Mouse (Mus musculus): ENCODE measurements around the gene Itgb6. TPM values are rescaled to one million over a fixed set of nuclear protein-coding genes. Genes with fewer than 3 reads are reported as not detected.
A peak's percentile ranks its signal among the peaks of the same experiment; 100 is the strongest.

Gene Itgb6
- polyA plus RNA-seq, 1 experiment from 2014 or later: 1.4 TPM

- Histone ChIP-seq H3K4me3 (no peak overlapping the region), H3K36me3 (replicated peaks) (no peaks in the 10 kb centered on the region), H3K4me1 (no peaks in the 10 kb centered on the region; the same call in 1 of the 2 replicates), H3K27ac (replicated peaks) (no peak overlapping the region), H3K27me3 (replicated peaks; ENCODE audit: low read depth, poor library complexity, severe bottlenecking) (no peaks in the 10 kb centered on the region), H3K9me3 (no peaks in the 10 kb centered on the region)
- 91% methylated on average over 5 of the region's 5 CpGs for WGBS
- DNase-seq (ENCODE audit: low spot score): no peak
Measured at GRCm38 (mm10) chr2:60650155-60650554, 72.3 kb downstream of the Itgb6 start.

GRCm38 (mm10) chr2:60647650-60648049, 74.8 kb downstream of the Itgb6 start:
- 68% methylated on average over 5 of the region's 5 CpGs for WGBS
- Histone ChIP-seq H3K4me3 (no peak overlapping the region), H3K27me3 (replicated peaks; ENCODE audit: low read depth, poor library complexity, severe bottlenecking) (no peaks in the 10 kb centered on the region), H3K36me3 (replicated peaks) (no peaks in the 10 kb centered on the region), H3K4me1 (no peaks in the 10 kb centered on the region; the same call in 1 of the 2 replicates), H3K27ac (replicated peaks) (no peak overlapping the region), H3K9me3 (no peaks in the 10 kb centered on the region)
- no peak for DNase-seq (ENCODE audit: low spot score)

GRCm38 (mm10) chr2:60646583-60646982, 75.9 kb downstream of the Itgb6 start:
- no peaks in the 10 kb centered on the region for H3K36me3 ChIP-seq (replicated peaks)
- no peak overlapping the region for H3K4me3 ChIP-seq
- 89% methylated on average over 6 of the region's 6 CpGs for WGBS
- no peaks in the 10 kb centered on the region for H3K27me3 ChIP-seq (replicated peaks; ENCODE audit: low read depth, poor library complexity, severe bottlenecking)
- no peaks in the 10 kb centered on the region; the same call in 1 of the 2 replicates for H3K4me1 ChIP-seq
- no peak for DNase-seq (ENCODE audit: low spot score)
- no peak overlapping the region for H3K27ac ChIP-seq (replicated peaks)
- no peaks in the 10 kb centered on the region for H3K9me3 ChIP-seq

GRCm38 (mm10) chr2:60643406-60643805, 79.0 kb downstream of the Itgb6 start:
- H3K4me1 ChIP-seq: no peaks in the 10 kb centered on the region; the same call in 1 of the 2 replicates
- 86% methylated on average over 3 of the region's 3 CpGs for WGBS
- H3K27me3 ChIP-seq (replicated peaks; ENCODE audit: low read depth, poor library complexity, severe bottlenecking): 0 out of 2 replicates have a peak, but pooled peaks cover 8% of the 10 kb centered on the region

GRCm38 (mm10) chr2:60642606-60643005, 79.8 kb downstream of the Itgb6 start:
- H3K4me3 ChIP-seq: no peak overlapping the region
- 0 out of 2 replicates have a peak, but pooled peaks cover 10% of the 10 kb centered on the region for H3K27me3 ChIP-seq (replicated peaks; ENCODE audit: low read depth, poor library complexity, severe bottlenecking)
- H3K36me3 ChIP-seq (replicated peaks): no peaks in the 10 kb centered on the region
- H3K4me1 ChIP-seq: peaks cover 2% of the 10 kb centered on the region; the same call in 1 of the 2 replicates
- DNase-seq (ENCODE audit: low spot score): no peak
- H3K9me3 ChIP-seq: no peaks in the 10 kb centered on the region
- H3K27ac ChIP-seq (replicated peaks): no peak overlapping the region
- 89% methylated on average over 7 of the region's 7 CpGs for WGBS

More at GRCm38 (mm10) chr2:60643406-60643805, 79.0 kb downstream of the Itgb6 start:
- DNase-seq (ENCODE audit: low spot score): no peak
- Histone ChIP-seq H3K9me3 (no peaks in the 10 kb centered on the region), H3K27ac (replicated peaks) (no peak overlapping the region), H3K4me3 (no peak overlapping the region), H3K36me3 (replicated peaks) (no peaks in the 10 kb centered on the region)

- WGBS: 66% methylated on average over 7 of the region's 7 CpGs
- no peak for DNase-seq (ENCODE audit: low spot score)
- no peak overlapping the region for H3K4me3 ChIP-seq
- H3K27ac ChIP-seq (replicated peaks): no peak overlapping the region
- peaks cover 23% of the 10 kb centered on the region for H3K4me1 ChIP-seq
- H3K36me3 ChIP-seq (replicated peaks): no peaks in the 10 kb centered on the region
- H3K9me3 ChIP-seq: no peaks in the 10 kb centered on the region
- H3K27me3 ChIP-seq (replicated peaks; ENCODE audit: low read depth, poor library complexity, severe bottlenecking): 0 out of 2 replicates have a peak, but pooled peaks cover 13% of the 10 kb centered on the region
Measured at GRCm38 (mm10) chr2:60640342-60640672, 82.1 kb downstream of the Itgb6 start.

GRCm38 (mm10) chr2:60639617-60640341, 82.7 kb downstream of the Itgb6 start:
- 82% methylated on average over 10 of the region's 10 CpGs for WGBS
- H3K4me1 ChIP-seq: peaks cover 23% of the 10 kb centered on the region
- H3K9me3 ChIP-seq: no peaks in the 10 kb centered on the region
- no peaks in the 10 kb centered on the region for H3K36me3 ChIP-seq (replicated peaks)
- DNase-seq (ENCODE audit: low spot score): no peak
- H3K4me3 ChIP-seq: no peak overlapping the region
- H3K27me3 ChIP-seq (replicated peaks; ENCODE audit: low read depth, poor library complexity, severe bottlenecking): 0 out of 2 replicates have a peak, but pooled peaks cover 13% of the 10 kb centered on the region
- no peak overlapping the region for H3K27ac ChIP-seq (replicated peaks)

- no peaks in the 10 kb centered on the region for H3K9me3 ChIP-seq
- no peak for DNase-seq (ENCODE audit: low spot score)
Measured at GRCm38 (mm10) chr2:60636910-60637761, 85.3 kb downstream of the Itgb6 start.

GRCm38 (mm10) chr2:60636481-60636880, 86.0 kb downstream of the Itgb6 start:
- peaks cover 23% of the 10 kb centered on the region for H3K4me1 ChIP-seq
- 61% methylated on average over 3 of the region's 3 CpGs for WGBS
- no peak for DNase-seq (ENCODE audit: low spot score)
- 0 out of 2 replicates have a peak, but pooled peaks cover 13% of the 10 kb centered on the region for H3K27me3 ChIP-seq (replicated peaks; ENCODE audit: low read depth, poor library complexity, severe bottlenecking)
- H3K9me3 ChIP-seq: no peaks in the 10 kb centered on the region
- H3K4me3 ChIP-seq: no peak overlapping the region
- H3K27ac ChIP-seq (replicated peaks): no peak overlapping the region
- no peaks in the 10 kb centered on the region for H3K36me3 ChIP-seq (replicated peaks)

More at GRCm38 (mm10) chr2:60636910-60637761, 85.3 kb downstream of the Itgb6 start:
- no peak overlapping the region for H3K4me3 ChIP-seq
- H3K36me3 ChIP-seq (replicated peaks): no peaks in the 10 kb centered on the region
- 0 out of 2 replicates have a peak, but pooled peaks cover 13% of the 10 kb centered on the region for H3K27me3 ChIP-seq (replicated peaks; ENCODE audit: low read depth, poor library complexity, severe bottlenecking)
- H3K27ac ChIP-seq (replicated peaks): no peak overlapping the region
- 60% methylated on average over 20 of the region's 20 CpGs for WGBS
- H3K4me1 ChIP-seq: peaks cover 23% of the 10 kb centered on the region

GRCm38 (mm10) chr2:60636038-60636437, 86.4 kb downstream of the Itgb6 start:
- no peaks in the 10 kb centered on the region for H3K36me3 ChIP-seq (replicated peaks)
- 0 out of 2 replicates have a peak, but pooled peaks cover 13% of the 10 kb centered on the region for H3K27me3 ChIP-seq (replicated peaks; ENCODE audit: low read depth, poor library complexity, severe bottlenecking)
- no peaks in the 10 kb centered on the region for H3K9me3 ChIP-seq
- DNase-seq (ENCODE audit: low spot score): peak; percentile 25
- H3K4me3 ChIP-seq: no peak overlapping the region
- H3K4me1 ChIP-seq: peaks cover 23% of the 10 kb centered on the region
- WGBS: 58% methylated on average over 6 of the region's 6 CpGs
- no peak overlapping the region for H3K27ac ChIP-seq (replicated peaks)

GRCm38 (mm10) chr2:60632791-60633190, 89.7 kb downstream of the Itgb6 start:
- no peak for DNase-seq (ENCODE audit: low spot score)
- Histone ChIP-seq H3K4me1 (peaks cover 23% of the 10 kb centered on the region), H3K4me3 (no peak overlapping the region), H3K36me3 (replicated peaks) (no peaks in the 10 kb centered on the region), H3K27ac (replicated peaks) (no peak overlapping the region), H3K9me3 (no peaks in the 10 kb centered on the region), H3K27me3 (replicated peaks; ENCODE audit: low read depth, poor library complexity, severe bottlenecking) (0 out of 2 replicates have a peak, but pooled peaks cover 5% of the 10 kb centered on the region)
- 91% methylated on average over 2 of the region's 2 CpGs for whole genome bisulfite sequencing

GRCm38 (mm10) chr2:60630304-60630703, 92.1 kb downstream of the Itgb6 start:
- H3K27me3 ChIP-seq (replicated peaks; ENCODE audit: low read depth, poor library complexity, severe bottlenecking): no peaks in the 10 kb centered on the region
- H3K9me3 ChIP-seq: no peaks in the 10 kb centered on the region
- no peak for DNase-seq (ENCODE audit: low spot score)
- H3K4me3 ChIP-seq: no peak overlapping the region
- no peaks in the 10 kb centered on the region for H3K36me3 ChIP-seq (replicated peaks)
- no peak overlapping the region for H3K27ac ChIP-seq (replicated peaks)
- 67% methylated on average over 2 of the region's 2 CpGs for WGBS
- no peaks in the 10 kb centered on the region; the same call in 1 of the 2 replicates for H3K4me1 ChIP-seq
